Mouse (Mus musculus) megakaryocyte, adult 5-6 weeks (primary cell): ENCODE measurements around the gene Igf1r. TPM values are rescaled to one million over a fixed set of nuclear protein-coding genes. Genes with fewer than 3 reads are reported as not detected.
A peak's percentile ranks its signal among the peaks of the same experiment; 100 is the strongest.

Experiments used
- ATAC-seq: 2 replicates; pipeline ENCODE4 v1.8.0; 2016; ENCODE audit warnings: mild to moderate bottlenecking, inconsistent platforms; ENCODE audit not compliant: poor library complexity, severe bottlenecking
- total RNA-seq, 2 experiments: library from RNA; stranded (forward) in 1 of 2; stranded (reverse) in 1 of 2; fragments of 153-499, 151-499 nt in 1 of 2; fragments of 221-1000, 200-1000 nt in 1 of 2; gene quantifications; 2 replicates each; pipeline versions ENCODE4 v1.2.3 to v1.2.4; 2015 to 2017

Gene Igf1r
- total RNA-seq, 2 experiments from 2014 or later: 12.9 to 18.2 TPM

GRCm38 (mm10) chr7:68044621-68045020 lies 92.0 kb downstream of the Igf1r start:
- ATAC-seq: no peak

- no peak for ATAC-seq
Measured at GRCm38 (mm10) chr7:68047152-68047551, 94.5 kb downstream of the Igf1r start.

GRCm38 (mm10) chr7:68048532-68048931 lies 95.9 kb downstream of the Igf1r start:
- ATAC-seq: no peak

GRCm38 (mm10) chr7:68049048-68049447 lies 96.4 kb downstream of the Igf1r start:
- no peak for ATAC-seq

GRCm38 (mm10) chr7:68053002-68053624 lies 100.5 kb downstream of the Igf1r start:
- no peak for ATAC-seq

- ATAC-seq: no peak
Measured at GRCm38 (mm10) chr7:68054498-68054897, 101.9 kb downstream of the Igf1r start.

- ATAC-seq: no peak
Measured at GRCm38 (mm10) chr7:68054956-68055355, 102.3 kb downstream of the Igf1r start.

- ATAC-seq: 0 out of 2 replicates have a peak, but pooled peaks have one; percentile 25
Measured at GRCm38 (mm10) chr7:68057010-68057409, 104.4 kb downstream of the Igf1r start.

- peak; percentile 54 for ATAC-seq
Measured at GRCm38 (mm10) chr7:68059690-68060089, 107.1 kb downstream of the Igf1r start.

- ATAC-seq: no peak
Measured at GRCm38 (mm10) chr7:68061434-68061833, 108.8 kb downstream of the Igf1r start.

GRCm38 (mm10) chr7:68062170-68062848 lies 109.7 kb downstream of the Igf1r start:
- ATAC-seq: no peak

GRCm38 (mm10) chr7:68062849-68063208 lies 110.2 kb downstream of the Igf1r start:
- ATAC-seq: no peak

- ATAC-seq: no peak
Measured at GRCm38 (mm10) chr7:68063711-68064110, 111.1 kb downstream of the Igf1r start.

GRCm38 (mm10) chr7:68064120-68064519 lies 111.5 kb downstream of the Igf1r start:
- ATAC-seq: no peak

GRCm38 (mm10) chr7:68064647-68065362 lies 112.2 kb downstream of the Igf1r start:
- ATAC-seq: no peak

GRCm38 (mm10) chr7:68065904-68066303 lies 113.3 kb downstream of the Igf1r start:
- no peak for ATAC-seq

GRCm38 (mm10) chr7:68067321-68067720 lies 114.7 kb downstream of the Igf1r start:
- ATAC-seq: no peak

GRCm38 (mm10) chr7:68069324-68069723 lies 116.7 kb downstream of the Igf1r start:
- ATAC-seq: no peak

GRCm38 (mm10) chr7:68070030-68070429 lies 117.4 kb downstream of the Igf1r start:
- ATAC-seq: no peak

GRCm38 (mm10) chr7:68070626-68071025 lies 118.0 kb downstream of the Igf1r start:
- ATAC-seq: peak; percentile 69

GRCm38 (mm10) chr7:68071050-68071449 lies 118.4 kb downstream of the Igf1r start:
- no peak for ATAC-seq

GRCm38 (mm10) chr7:68071749-68072148 lies 119.1 kb downstream of the Igf1r start:
- no peak for ATAC-seq
